Mouse (Mus musculus): ENCODE results near the gene Ptbp1.

DNA sequence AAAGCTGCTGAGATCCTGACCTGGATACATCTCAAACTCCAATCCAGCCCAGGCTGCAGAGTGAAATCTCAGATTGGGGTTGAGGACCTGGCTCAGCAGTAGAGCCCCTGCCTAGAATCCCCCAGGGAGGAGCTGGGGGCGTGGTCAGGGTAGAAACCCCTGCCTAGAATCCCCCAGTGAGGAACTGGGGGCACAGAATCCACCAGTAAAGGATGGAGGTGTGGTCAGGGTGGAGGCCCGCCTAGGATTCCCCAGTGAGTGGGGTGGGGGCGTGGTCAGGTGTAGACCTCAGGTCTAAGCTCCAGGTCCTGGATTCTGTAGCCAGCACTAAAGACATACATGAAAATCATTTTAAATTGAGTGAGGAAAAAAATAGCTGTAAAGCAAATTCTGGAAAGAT lies 18.6 kb downstream of the Ptbp1 start:
- TF ChIP-seq POLR2A (IDR thresholded peaks at IDR 0.05; ENCODE audit: low read depth, low read length) (no peak), CTCF (IDR thresholded peaks at IDR 0.05; ENCODE audit: extremely low read depth, insufficient read depth, insufficient read length, insufficient replicate concordance) (no peak)

Measured in spleen, adult 2 months (tissue).